Mouse (Mus musculus): ENCODE results near the gene Cd248.

DNA sequence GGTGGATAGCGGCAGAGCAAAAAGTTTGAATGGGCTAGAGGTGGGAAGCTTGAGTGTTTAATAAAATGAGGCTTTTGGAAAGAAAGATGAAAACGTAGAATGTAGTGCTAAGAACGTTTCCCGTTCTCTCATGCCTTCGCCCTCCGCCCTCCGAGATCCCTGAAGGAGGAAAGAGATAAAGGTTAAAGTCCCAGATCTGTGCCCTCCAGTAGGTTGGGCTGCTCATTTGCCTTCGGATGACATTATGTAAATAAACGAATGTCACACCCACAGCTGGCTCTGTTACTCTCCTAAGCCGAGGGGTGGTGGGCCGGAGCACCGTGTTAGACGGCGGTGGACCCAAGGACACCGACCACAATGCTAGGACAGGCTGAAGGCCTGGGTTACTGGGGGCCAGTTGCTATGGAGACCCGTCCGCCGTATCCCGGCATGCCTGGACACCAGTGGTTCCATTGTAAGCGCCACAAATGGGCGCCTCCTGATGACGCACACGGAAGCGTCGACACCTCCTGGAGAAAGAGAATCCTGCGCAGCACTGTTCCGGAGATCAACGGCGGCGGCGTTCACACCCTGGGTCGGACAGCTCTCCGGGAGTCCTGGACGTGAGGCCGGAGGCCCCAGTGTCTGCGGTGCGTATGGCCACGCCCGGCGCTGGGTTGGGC, 26.9 kb upstream of the Cd248 start, which contains the start of gene Brms1:
- TF ChIP-seq CTCF (IDR thresholded peaks at IDR 0.05; ENCODE audit: control insufficient read depth, insufficient read depth, insufficient read length) (no peak), USF1 (IDR thresholded peaks at IDR 0.05; ENCODE audit: low read depth) (no peak), MAX (IDR thresholded peaks at IDR 0.05) (peak; percentile 54), CEBPB (IDR thresholded peaks at IDR 0.05; ENCODE audit: low read depth) (no peak)

Measured in C2C12 (cell line).